ENCODE assay signal across 9 mouse cellular contexts in genomic region chr4:137726739-137727505, GRCm38 (mm10).
DNase-seq lines count a peak whose midpoint lies in the region; ATAC-seq and TF ChIP-seq lines count a peak whose summit lies in the region.
"Had no signal": no experiment of that assay in that cellular context is flagged by ENCODE, and none has a peak within 500 bp of the region (broad histone marks: within the 10 kb centered on the region; RNA-seq: fewer than 3 reads in every experiment).

No protein-coding gene starts in this region.

- H3K36me3 ChIP-seq in forebrain, embryonic 12.5 days (replicated peaks): no peaks in the 10 kb centered on the region
- no peaks in the 10 kb centered on the region for H3K36me3 ChIP-seq in forebrain, embryonic 16.5 days (ENCODE audit: control insufficient read depth, insufficient read depth)
- peaks cover 6% of the 10 kb centered on the region; the same call in 1 of the 2 replicates for H3K36me3 ChIP-seq in forebrain, postnatal 0 days (ENCODE audit: insufficient read depth)
- H3K36me3 ChIP-seq in midbrain, embryonic 13.5 days: 0 out of 2 replicates have a peak, but pooled peaks cover 4% of the 10 kb centered on the region
- H3K36me3 ChIP-seq: heart, embryonic 13.5 days had no signal

- peak; percentile 40 for DNase-seq in brain, embryonic 14.5 days (ENCODE audit: low read depth)
- peak; percentile 29 for DNase-seq in forebrain, postnatal 0 days
- no peak for DNase-seq in spleen, postnatal 10 days (ENCODE audit: low spot score in 2 of 2)
- no peak for DNase-seq in urinary bladder, adult 2 months (ENCODE audit: low spot score)
- DNase-seq in left cerebral cortex, adult 8-10 months (ENCODE audit: low spot score in 2 of 2): no peak

- H3K9me3 ChIP-seq in forebrain, embryonic 12.5 days: no peaks in the 10 kb centered on the region
- no peaks in the 10 kb centered on the region for H3K9me3 ChIP-seq in forebrain, embryonic 16.5 days (ENCODE audit: control insufficient read depth, low read length)
- no peaks in the 10 kb centered on the region for H3K9me3 ChIP-seq in forebrain, postnatal 0 days (ENCODE audit: low read length)
- H3K9me3 ChIP-seq in midbrain, embryonic 13.5 days: no peaks in the 10 kb centered on the region
- H3K9me3 ChIP-seq: heart, embryonic 13.5 days had no signal

- no peak overlapping the region for H3K9ac ChIP-seq in forebrain, embryonic 12.5 days
- H3K9ac ChIP-seq in forebrain, embryonic 16.5 days (replicated peaks; ENCODE audit: low read depth, low read length): no peak overlapping the region; the same call in 1 of the 2 replicates
- no peak overlapping the region for H3K9ac ChIP-seq in forebrain, postnatal 0 days
- H3K9ac ChIP-seq in midbrain, embryonic 13.5 days (replicated peaks): peak overlapping the region; percentile 37; the same call in 1 of the 2 replicates
- H3K9ac ChIP-seq: heart, embryonic 13.5 days had no signal

- H3K27ac ChIP-seq in forebrain, embryonic 12.5 days: peak overlapping the region; percentile 46
- H3K27ac ChIP-seq in forebrain, embryonic 16.5 days (ENCODE audit: low read length): no peak overlapping the region
- H3K27ac ChIP-seq in forebrain, postnatal 0 days (ENCODE audit: low read depth, low read length): no peak overlapping the region
- 0 out of 2 replicates have a peak overlapping the region, but pooled peaks have one; percentile 22 for H3K27ac ChIP-seq in midbrain, embryonic 13.5 days
- H3K27ac ChIP-seq: heart, embryonic 13.5 days had no signal

- TF ChIP-seq CTCF in brain, embryonic 14.5 days (IDR thresholded peaks at IDR 0.05; ENCODE audit: borderline replicate concordance, extremely low read depth, insufficient read depth, insufficient read length): no peak
- TF ChIP-seq CTCF in forebrain, postnatal 0 days (IDR thresholded peaks at IDR 0.05; ENCODE audit: low read depth): no peak

- no peak overlapping the region for H3K4me3 ChIP-seq in forebrain, embryonic 12.5 days (replicated peaks)
- H3K4me3 ChIP-seq in forebrain, embryonic 16.5 days (replicated peaks; ENCODE audit: low read length): no peak overlapping the region
- H3K4me3 ChIP-seq in forebrain, postnatal 0 days (ENCODE audit: low read depth, low read length): no peak overlapping the region
- H3K4me3 ChIP-seq in midbrain, embryonic 13.5 days (replicated peaks): no peak overlapping the region
- H3K4me3 ChIP-seq: heart, embryonic 13.5 days had no signal

- no peak for ATAC-seq in forebrain, embryonic 12.5 days (ENCODE audit: low FRiP score)
- no peak for ATAC-seq in forebrain, embryonic 16.5 days
- ATAC-seq in forebrain, postnatal 0 days: no peak
- no peak for ATAC-seq in midbrain, embryonic 13.5 days

- no peak for TF ChIP-seq POLR2A in brain, embryonic 14.5 days (IDR thresholded peaks at IDR 0.05; ENCODE audit: borderline replicate concordance, extremely low read depth, insufficient read depth, insufficient read length, poor library complexity, severe bottlenecking)

- peaks cover 70% of the 10 kb centered on the region for H3K27me3 ChIP-seq in forebrain, embryonic 12.5 days
- H3K27me3 ChIP-seq in forebrain, embryonic 16.5 days (replicated peaks; ENCODE audit: control insufficient read depth, insufficient read depth, low read length): peaks cover 3% of the 10 kb centered on the region; the same call in 1 of the 2 replicates
- no peaks in the 10 kb centered on the region for H3K27me3 ChIP-seq in forebrain, postnatal 0 days (ENCODE audit: insufficient read depth, low read length)
- H3K27me3 ChIP-seq in midbrain, embryonic 13.5 days: peaks cover 44% of the 10 kb centered on the region

- H3K4me1 ChIP-seq in forebrain, embryonic 12.5 days: peaks cover 45% of the 10 kb centered on the region
- peaks cover 33% of the 10 kb centered on the region for H3K4me1 ChIP-seq in forebrain, embryonic 16.5 days (replicated peaks; ENCODE audit: control insufficient read depth, insufficient read depth, low read length)
- H3K4me1 ChIP-seq in forebrain, postnatal 0 days (ENCODE audit: insufficient read depth): peaks cover 11% of the 10 kb centered on the region; the same call in 1 of the 2 replicates
- H3K4me1 ChIP-seq in midbrain, embryonic 13.5 days (replicated peaks): peaks cover 51% of the 10 kb centered on the region

- peak overlapping the region; percentile 31; the same call in 1 of the 2 replicates for H3K4me2 ChIP-seq in forebrain, embryonic 12.5 days
- H3K4me2 ChIP-seq in forebrain, embryonic 16.5 days (ENCODE audit: low read length): no peak overlapping the region
- H3K4me2 ChIP-seq in forebrain, postnatal 0 days (ENCODE audit: low read depth): no peak overlapping the region
- peak overlapping the region; percentile 73; the same call in 1 of the 2 replicates for H3K4me2 ChIP-seq in midbrain, embryonic 13.5 days (replicated peaks)
- H3K4me2 ChIP-seq: heart, embryonic 13.5 days had no signal

- 83% methylated on average over 18 of the region's 18 CpGs for WGBS in forebrain, embryonic 12.5 days
- WGBS in forebrain, embryonic 16.5 days: 73% methylated on average over 18 of the region's 18 CpGs
- WGBS in forebrain, postnatal 0 days: 67% methylated on average over 18 of the region's 18 CpGs
- 80% methylated on average over 18 of the region's 18 CpGs for WGBS in midbrain, embryonic 13.5 days

Comparison
In these comparisons a context has a peak if more than half of its experiments do, and no peak if none do; other contexts are left out.
1. H3K27ac ChIP-seq: peak in forebrain, embryonic 12.5 days (single experiment) and midbrain, embryonic 13.5 days (single experiment); none in forebrain, embryonic 16.5 days (single experiment) and forebrain, postnatal 0 days (single experiment).
2. H3K4me2 ChIP-seq: peak in forebrain, embryonic 12.5 days (single experiment) and midbrain, embryonic 13.5 days (single experiment); none in forebrain, embryonic 16.5 days (single experiment) and forebrain, postnatal 0 days (single experiment).
3. DNase-seq: peak in brain, embryonic 14.5 days (single experiment) and forebrain, postnatal 0 days (single experiment); none in spleen, postnatal 10 days (0 of 2), urinary bladder, adult 2 months (single experiment) and left cerebral cortex, adult 8-10 months (0 of 2).